Mouse (Mus musculus) liver, embryonic 14 days (tissue): ENCODE measurements around the gene 1700013H16Rik. TPM values are rescaled to one million over a fixed set of nuclear protein-coding genes. Genes with fewer than 3 reads are reported as not detected.

Source experiments
- polyA plus RNA-seq: library from polyadenylated mRNA; depleted of rRNA; stranded (reverse); fragments of >200 nt; gene quantifications from 2 replicates; pipeline ENCODE4 v1.2.3, GENCODE M21; 2012; rRNA removed

The 1700013H16Rik gene
- polyA plus RNA-seq, result 0.02 TPM in 1 of 2 replicates, not detected in the other

DNA sequence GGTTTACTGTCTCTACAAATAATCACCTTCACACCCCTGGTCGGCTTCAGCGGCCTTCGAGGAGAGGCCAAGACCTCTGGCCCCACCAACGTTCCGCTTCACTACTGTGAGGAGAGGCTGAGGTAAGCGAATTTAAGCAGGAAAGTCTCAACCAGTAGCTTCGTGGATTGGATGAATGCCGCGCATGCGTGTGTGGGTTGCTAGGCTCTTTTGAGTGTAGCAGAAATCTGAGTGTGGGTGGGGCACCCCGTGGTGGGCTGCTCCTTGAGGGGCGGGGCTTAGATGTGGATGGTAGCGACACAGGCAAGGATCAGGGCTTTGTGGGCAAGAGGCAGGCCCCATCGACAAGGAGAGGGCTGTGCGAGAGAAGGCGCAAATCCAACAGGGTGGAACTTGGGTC is at the start of gene 1700013H16Rik:
1700013H16Rik (minus strand) TSS at position 96 of the 400 bp plus-strand sequence.

DNA sequence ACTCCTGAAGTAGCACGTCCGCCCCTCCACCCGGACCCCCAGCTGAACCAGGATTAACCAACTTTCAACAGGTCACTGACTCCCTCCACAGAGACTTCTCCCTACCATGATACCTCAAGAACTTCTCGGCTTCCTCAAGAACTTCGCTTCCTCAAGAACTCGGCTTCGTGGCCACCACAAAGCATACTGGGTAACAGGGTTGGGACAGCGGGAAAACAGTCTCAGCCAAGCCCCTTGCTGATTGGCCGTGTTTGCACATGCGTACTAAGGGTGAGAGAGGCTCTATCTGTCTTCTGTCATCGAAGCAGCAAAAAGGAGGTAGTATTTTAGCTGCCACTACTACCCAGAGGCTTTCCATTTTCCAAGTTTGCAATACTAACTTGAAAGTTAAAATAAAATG is 39.9 kb upstream of the 1700013H16Rik start, which contains the start of gene Xlr:
Xlr (minus strand) TSS at position 188 of the 400 bp plus-strand sequence.

DNA sequence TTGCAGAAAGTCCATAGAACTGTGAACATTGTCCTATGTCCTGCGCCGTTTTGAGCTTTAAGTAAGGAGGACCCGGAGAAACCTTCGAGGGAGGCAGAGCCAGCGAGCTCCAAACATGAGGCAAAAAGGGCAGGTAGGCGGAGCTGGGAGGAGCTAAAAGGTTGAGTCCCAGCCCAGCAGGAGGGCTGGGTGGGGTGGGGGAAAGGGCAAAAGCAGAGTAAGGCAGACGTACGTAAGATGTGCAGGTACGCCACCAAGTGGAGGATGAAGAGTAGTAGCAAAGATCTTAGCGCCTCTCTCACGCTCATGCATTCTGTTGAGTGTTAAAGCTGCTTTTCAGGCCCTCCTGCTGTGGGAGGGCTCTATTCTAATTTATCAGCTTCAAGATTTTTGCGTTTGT is 18.6 kb upstream of the 1700013H16Rik start, which contains the start of gene Zfp36l3:
Zfp36l3 (minus strand) TSS at position 119 of the 400 bp plus-strand sequence.

DNA sequence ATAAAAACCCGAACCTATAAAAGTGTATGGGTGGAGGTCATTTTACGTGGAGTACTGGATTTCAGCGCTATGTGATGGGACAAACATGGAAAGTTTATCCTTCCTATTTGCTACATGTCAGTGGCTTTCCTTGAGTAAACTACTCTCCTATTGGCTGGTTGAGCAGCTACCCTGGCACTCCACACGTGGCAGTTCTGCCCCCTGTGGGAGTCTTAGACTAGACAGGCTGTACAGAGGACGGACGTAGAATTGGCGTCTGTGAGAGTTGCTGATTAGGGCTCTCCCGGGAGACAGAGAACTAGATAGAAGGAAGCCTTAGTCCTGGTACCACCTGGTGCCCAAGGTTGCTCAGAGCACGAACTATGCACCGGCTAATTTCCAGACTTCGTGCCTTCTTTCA is 33.0 kb downstream of the 1700013H16Rik start, which contains the start of gene 4930502E18Rik:
4930502E18Rik (plus strand) TSS at position 231 of the 400 bp plus-strand sequence.

Other genes starting within 250 kb of the 1700013H16Rik start
- gene Rtl8c, start 149.8 kb downstream of the 1700013H16Rik start, polyA plus RNA-seq, result 1.2 and 1.8 TPM in 2 replicates
- gene Gm14597, start 148.9 kb downstream of the 1700013H16Rik start, polyA plus RNA-seq, result not detected in 2 replicates
- 4.3 and 4.9 TPM in 2 replicates for gene Rtl8a, start 114.1 kb downstream of the 1700013H16Rik start, polyA plus RNA-seq
- gene Rtl8b, start 87.4 kb downstream of the 1700013H16Rik start, polyA plus RNA-seq, result 5.9 and 6.5 TPM in 2 replicates
- 0.02 and 0.05 TPM in 2 replicates for gene 4930502E18Rik, start 33.0 kb downstream of the 1700013H16Rik start, polyA plus RNA-seq
- gene Zfp36l3, start 18.6 kb upstream of the 1700013H16Rik start, polyA plus RNA-seq, result 0.02 TPM in 2 replicates
- gene Xlr, start 39.9 kb upstream of the 1700013H16Rik start, polyA plus RNA-seq, result 1.3 and 1.7 TPM in 2 replicates